Mouse (Mus musculus): ENCODE results near the gene Hoxd4. TPM values are rescaled to one million over a fixed set of nuclear protein-coding genes. Genes with fewer than 3 reads are reported as not detected.

Hoxd4 gene
- polyA plus RNA-seq, 1 experiment from 2014 or later: not detected

GRCm38 (mm10) chr2:74736688-74737577 lies 25.2 kb downstream of the Hoxd4 start:
- ATAC-seq (ENCODE audit: low FRiP score) (no peak), DNase-seq (ENCODE audit: low spot score, missing footprints) (peak; percentile 92)
- H3K9me3 ChIP-seq (ENCODE audit: control insufficient read depth, low read length): no peaks in the 10 kb centered on the region
- H3K4me1 ChIP-seq (ENCODE audit: control insufficient read depth, insufficient read depth, low read length): peaks cover 2% of the 10 kb centered on the region; the same call in 1 of the 2 replicates
- peaks cover 98% of the 10 kb centered on the region for H3K27me3 ChIP-seq (ENCODE audit: control insufficient read depth, insufficient read depth, low read length)
- no peak overlapping the region for H3K4me2 ChIP-seq
- WGBS: 2% methylated on average over 15 of the region's 15 CpGs
- H3K27ac ChIP-seq (ENCODE audit: low read depth, low read length): no peak overlapping the region
- H3K4me3 ChIP-seq (ENCODE audit: low read depth, low read length): no peak overlapping the region
- no peak overlapping the region for H3K9ac ChIP-seq (ENCODE audit: low read length)
- H3K36me3 ChIP-seq (ENCODE audit: control insufficient read depth, insufficient read depth, low read length): no peaks in the 10 kb centered on the region

- DNase-seq (ENCODE audit: low spot score, missing footprints) (peak; percentile 94), ATAC-seq (ENCODE audit: low FRiP score) (no peak)
- peaks cover 2% of the 10 kb centered on the region; the same call in 1 of the 2 replicates for H3K4me1 ChIP-seq (ENCODE audit: control insufficient read depth, insufficient read depth, low read length)
- H3K4me2 ChIP-seq: no peak overlapping the region
- peaks cover 98% of the 10 kb centered on the region for H3K27me3 ChIP-seq (ENCODE audit: control insufficient read depth, insufficient read depth, low read length)
- H3K27ac ChIP-seq (ENCODE audit: low read depth, low read length): no peak overlapping the region
- no peaks in the 10 kb centered on the region for H3K36me3 ChIP-seq (ENCODE audit: control insufficient read depth, insufficient read depth, low read length)
- H3K4me3 ChIP-seq (ENCODE audit: low read depth, low read length): no peak overlapping the region
- 2% methylated on average over 7 of the region's 7 CpGs for WGBS
- H3K9ac ChIP-seq (ENCODE audit: low read length): no peak overlapping the region
- no peaks in the 10 kb centered on the region for H3K9me3 ChIP-seq (ENCODE audit: control insufficient read depth, low read length)
These were observed 25.9 kb downstream of the Hoxd4 start for GRCm38 (mm10) chr2:74737578-74738070.

- peak; percentile 96 for DNase-seq (ENCODE audit: low spot score, missing footprints)
- peaks cover 2% of the 10 kb centered on the region; the same call in 1 of the 2 replicates for H3K4me1 ChIP-seq (ENCODE audit: control insufficient read depth, insufficient read depth, low read length)
- peaks cover 97% of the 10 kb centered on the region for H3K27me3 ChIP-seq (ENCODE audit: control insufficient read depth, insufficient read depth, low read length)
- no peak overlapping the region for H3K9ac ChIP-seq (ENCODE audit: low read length)
- no peak for ATAC-seq (ENCODE audit: low FRiP score)
- H3K27ac ChIP-seq (ENCODE audit: low read depth, low read length): no peak overlapping the region
- no peaks in the 10 kb centered on the region for H3K9me3 ChIP-seq (ENCODE audit: control insufficient read depth, low read length)
- no peaks in the 10 kb centered on the region for H3K36me3 ChIP-seq (ENCODE audit: control insufficient read depth, insufficient read depth, low read length)
- H3K4me2 ChIP-seq: no peak overlapping the region
- no peak overlapping the region for H3K4me3 ChIP-seq (ENCODE audit: low read depth, low read length)
- WGBS: under 1% methylated on average over 20 of the region's 20 CpGs
These were observed 27.1 kb downstream of the Hoxd4 start for GRCm38 (mm10) chr2:74738623-74739475.

- H3K4me1 ChIP-seq (ENCODE audit: control insufficient read depth, insufficient read depth, low read length): peaks cover 2% of the 10 kb centered on the region; the same call in 1 of the 2 replicates
- no peak overlapping the region for H3K4me3 ChIP-seq (ENCODE audit: low read depth, low read length)
- ATAC-seq (ENCODE audit: low FRiP score): no peak
- peak; percentile 91 for DNase-seq (ENCODE audit: low spot score, missing footprints)
- no peaks in the 10 kb centered on the region for H3K9me3 ChIP-seq (ENCODE audit: control insufficient read depth, low read length)
- H3K4me2 ChIP-seq: no peak overlapping the region
- peaks cover 99% of the 10 kb centered on the region for H3K27me3 ChIP-seq (ENCODE audit: control insufficient read depth, insufficient read depth, low read length)
- H3K9ac ChIP-seq (ENCODE audit: low read length): no peak overlapping the region
- WGBS: 1% methylated on average over 2 of the region's 2 CpGs
- no peaks in the 10 kb centered on the region for H3K36me3 ChIP-seq (ENCODE audit: control insufficient read depth, insufficient read depth, low read length)
- H3K27ac ChIP-seq (ENCODE audit: low read depth, low read length): no peak overlapping the region
These were observed 27.7 kb downstream of the Hoxd4 start for GRCm38 (mm10) chr2:74739476-74739800.

- no peak overlapping the region for H3K27ac ChIP-seq (ENCODE audit: low read depth, low read length)
- peaks cover 2% of the 10 kb centered on the region; the same call in 1 of the 2 replicates for H3K4me1 ChIP-seq (ENCODE audit: control insufficient read depth, insufficient read depth, low read length)
- no peaks in the 10 kb centered on the region for H3K36me3 ChIP-seq (ENCODE audit: control insufficient read depth, insufficient read depth, low read length)
- H3K4me3 ChIP-seq (ENCODE audit: low read depth, low read length): no peak overlapping the region
- no peaks in the 10 kb centered on the region for H3K9me3 ChIP-seq (ENCODE audit: control insufficient read depth, low read length)
- peak; percentile 94 for DNase-seq (ENCODE audit: low spot score, missing footprints)
- peaks cover 99% of the 10 kb centered on the region for H3K27me3 ChIP-seq (ENCODE audit: control insufficient read depth, insufficient read depth, low read length)
- 1% methylated on average over 14 of the region's 14 CpGs for WGBS
- no peak overlapping the region for H3K4me2 ChIP-seq
- no peak for ATAC-seq (ENCODE audit: low FRiP score)
- no peak overlapping the region for H3K9ac ChIP-seq (ENCODE audit: low read length)
These were observed 28.1 kb downstream of the Hoxd4 start for GRCm38 (mm10) chr2:74739869-74740268.

- Histone ChIP-seq H3K9me3 (ENCODE audit: control insufficient read depth, low read length) (no peaks in the 10 kb centered on the region), H3K36me3 (ENCODE audit: control insufficient read depth, insufficient read depth, low read length) (no peaks in the 10 kb centered on the region), H3K9ac (ENCODE audit: low read length) (no peak overlapping the region), H3K27me3 (ENCODE audit: control insufficient read depth, insufficient read depth, low read length) (peaks cover 99% of the 10 kb centered on the region), H3K4me2 (no peak overlapping the region), H3K4me3 (ENCODE audit: low read depth, low read length) (no peak overlapping the region), H3K4me1 (ENCODE audit: control insufficient read depth, insufficient read depth, low read length) (peaks cover 2% of the 10 kb centered on the region; the same call in 1 of the 2 replicates), H3K27ac (ENCODE audit: low read depth, low read length) (no peak overlapping the region)
- ATAC-seq (ENCODE audit: low FRiP score): no peak
- WGBS: under 1% methylated on average over 43 of the region's 43 CpGs
- DNase-seq (ENCODE audit: low spot score, missing footprints): peak; percentile 98
These were observed 28.8 kb downstream of the Hoxd4 start for GRCm38 (mm10) chr2:74740311-74741091.

- Histone ChIP-seq H3K9ac (ENCODE audit: low read length) (no peak overlapping the region), H3K9me3 (ENCODE audit: control insufficient read depth, low read length) (no peaks in the 10 kb centered on the region), H3K4me3 (ENCODE audit: low read depth, low read length) (no peak overlapping the region), H3K36me3 (ENCODE audit: control insufficient read depth, insufficient read depth, low read length) (no peaks in the 10 kb centered on the region), H3K4me2 (no peak overlapping the region), H3K27me3 (ENCODE audit: control insufficient read depth, insufficient read depth, low read length) (peaks cover 99% of the 10 kb centered on the region), H3K27ac (ENCODE audit: low read depth, low read length) (no peak overlapping the region), H3K4me1 (ENCODE audit: control insufficient read depth, insufficient read depth, low read length) (no peaks in the 10 kb centered on the region; the same call in 1 of the 2 replicates)
- DNase-seq (ENCODE audit: low spot score, missing footprints) (peak; percentile 91), ATAC-seq (ENCODE audit: low FRiP score) (no peak)
- 28% methylated on average over 2 of the region's 3 CpGs for WGBS
These were observed 29.7 kb downstream of the Hoxd4 start for GRCm38 (mm10) chr2:74741252-74741978.

GRCm38 (mm10) chr2:74741979-74742277 lies 30.2 kb downstream of the Hoxd4 start:
- ATAC-seq (ENCODE audit: low FRiP score) (no peak), DNase-seq (ENCODE audit: low spot score, missing footprints) (peak; percentile 90)
- H3K4me2 ChIP-seq: no peak overlapping the region
- H3K4me3 ChIP-seq (ENCODE audit: low read depth, low read length): no peak overlapping the region
- H3K36me3 ChIP-seq (ENCODE audit: control insufficient read depth, insufficient read depth, low read length): no peaks in the 10 kb centered on the region
- no peak overlapping the region for H3K27ac ChIP-seq (ENCODE audit: low read depth, low read length)
- no peak overlapping the region for H3K9ac ChIP-seq (ENCODE audit: low read length)
- no peaks in the 10 kb centered on the region for H3K9me3 ChIP-seq (ENCODE audit: control insufficient read depth, low read length)
- no peaks in the 10 kb centered on the region; the same call in 1 of the 2 replicates for H3K4me1 ChIP-seq (ENCODE audit: control insufficient read depth, insufficient read depth, low read length)
- peaks cover 99% of the 10 kb centered on the region for H3K27me3 ChIP-seq (ENCODE audit: control insufficient read depth, insufficient read depth, low read length)

Data from midbrain, embryonic 11.5 days (tissue).